Mouse (Mus musculus) small intestine, adult 2 months (tissue): ENCODE results near the gene Cfap54. TPM values are rescaled to one million over a fixed set of nuclear protein-coding genes. Genes with fewer than 3 reads are reported as not detected.

ENCODE experiments used
- H3K27ac ChIP-seq: fragments of 200-500 bp; 2 replicates; pipeline ENCODE4 v1.5.1; 2012; ENCODE audit warnings: low read depth, low read length, control low read depth, inconsistent platforms; ENCODE audit not compliant: insufficient read depth
- H3K27me3 ChIP-seq: fragments of 200-500 bp; 2 replicates; pipeline ENCODE4 v1.6.1; 2012; ENCODE audit warnings: mild to moderate bottlenecking, moderate library complexity, low read length, inconsistent platforms; ENCODE audit not compliant: control insufficient read depth, insufficient read depth
- H3K36me3 ChIP-seq: fragments of 200-500 bp; 2 replicates; pipeline ENCODE4 v1.6.1; 2012; ENCODE audit warnings: mild to moderate bottlenecking, low read length, control low read depth, inconsistent platforms; ENCODE audit not compliant: control insufficient read depth, insufficient read depth
- H3K4me1 ChIP-seq: fragments of 200-500 bp; 2 replicates; pipeline ENCODE4 v1.6.1; 2012; ENCODE audit warnings: low read length, inconsistent platforms, mixed read lengths; ENCODE audit not compliant: control insufficient read depth, insufficient read depth, insufficient read length
- H3K4me3 ChIP-seq: fragments of 200-500 bp; 2 replicates; pipeline ENCODE4 v1.5.1; 2012; ENCODE audit warnings: low read depth, mild to moderate bottlenecking, control low read depth, inconsistent platforms, low read length, moderate library complexity
- CTCF ChIP-seq: fragments of 200-500 bp; IDR thresholded peaks from 2 replicates; pipeline ENCODE4 v1.5.1; 2012; ENCODE audit warnings: low read depth, mild to moderate bottlenecking, control low read depth, inconsistent platforms, low read length, moderate library complexity, mixed read lengths; ENCODE audit not compliant: insufficient replicate concordance, insufficient read length; ENCODE audit errors: extremely low read depth
- POLR2A ChIP-seq: fragments of 200-500 bp; IDR thresholded peaks from 2 replicates; pipeline ENCODE4 v1.6.1; 2012; ENCODE audit warnings: low read depth, mild to moderate bottlenecking, control low read depth, inconsistent platforms, low read length, moderate library complexity
- WGBS: fragments of 180-500 bp; shearing (Covaris S2); methylation state at CpG from one replicate; pipeline ENCODE4 v1.1.7; 2018; 5-methylcytosine and 5-hydroxymethylcytosine counted together
- polyA plus RNA-seq: library from polyadenylated mRNA; depleted of rRNA; stranded (reverse); fragments of >200 nt; gene quantifications from 2 replicates; pipeline ENCODE4 v1.2.3, GENCODE M21; 2012

Cfap54 gene
- polyA plus RNA-seq, 1 experiment = 0.13 TPM

DNA sequence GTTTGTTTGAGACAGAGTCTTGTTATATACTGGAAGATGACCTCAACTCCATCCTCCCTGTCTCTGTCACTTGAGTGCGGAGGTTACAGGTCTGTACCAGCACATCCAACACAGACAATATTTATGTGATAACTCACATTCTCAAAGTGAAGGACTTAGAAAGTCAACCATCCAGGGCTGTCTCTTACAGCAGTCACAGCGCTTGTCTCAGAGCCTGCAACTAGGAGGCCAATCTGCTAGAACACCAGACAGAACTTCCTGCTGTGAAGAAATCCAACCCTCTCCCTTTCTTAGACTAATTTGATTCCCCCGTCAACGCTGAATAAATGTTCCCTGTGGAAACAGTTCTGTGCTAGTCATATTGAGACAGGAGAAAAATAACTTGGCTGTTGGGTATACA, 41.9 kb upstream of the Cfap54 start:
- WGBS = 83% methylated on average over 4 of the region's 4 CpGs
- Histone ChIP-seq H3K4me3 (no peak overlapping the region), H3K27ac (no peak overlapping the region), H3K4me1 (0 out of 2 replicates have a peak, but pooled peaks cover 2% of the 10 kb centered on the region), H3K36me3 (no peaks in the 10 kb centered on the region), H3K27me3 (no peaks in the 10 kb centered on the region; the same call in 1 of the 2 replicates)
- no peak for TF ChIP-seq POLR2A
- no peak for TF ChIP-seq CTCF

DNA sequence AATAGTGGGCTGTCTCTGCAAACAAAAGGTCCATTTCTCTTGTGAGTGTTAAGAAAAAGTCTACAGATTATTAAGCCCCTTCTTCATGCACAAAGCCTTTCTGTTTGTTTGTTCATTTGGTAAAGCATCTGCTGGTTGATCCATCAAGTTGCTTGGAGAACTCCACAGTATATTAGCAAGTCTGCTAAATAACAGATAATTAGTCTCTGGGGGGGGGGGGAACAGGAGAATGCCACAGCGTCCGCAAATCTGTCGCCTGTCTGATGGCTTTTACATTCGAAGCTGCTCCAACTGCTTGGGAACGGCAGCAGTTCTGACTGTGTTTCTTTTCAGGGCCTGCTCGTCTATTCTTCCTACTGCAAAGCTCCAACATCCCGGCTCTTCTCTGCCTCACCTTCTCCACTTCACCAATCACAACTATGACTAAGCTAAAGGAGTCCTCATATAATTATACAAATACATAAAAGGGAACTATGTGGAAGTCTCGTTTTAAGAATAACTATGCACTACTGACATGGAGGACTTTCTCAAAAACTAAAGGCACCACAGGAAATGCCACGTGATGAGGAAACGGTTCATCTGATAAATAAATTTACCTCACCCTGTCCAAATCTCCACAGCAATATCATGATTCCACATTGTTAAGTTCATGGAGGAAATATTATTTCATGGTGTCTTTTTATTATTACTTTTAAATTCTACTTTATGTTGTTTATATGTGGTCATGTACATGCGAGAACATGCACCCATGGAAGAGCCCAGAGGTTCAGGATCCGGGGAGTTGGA, 41.2 kb upstream of the Cfap54 start:
- Histone ChIP-seq H3K4me1 (0 out of 2 replicates have a peak, but pooled peaks cover 2% of the 10 kb centered on the region), H3K27me3 (no peaks in the 10 kb centered on the region; the same call in 1 of the 2 replicates), H3K27ac (no peak overlapping the region), H3K4me3 (no peak overlapping the region), H3K36me3 (no peaks in the 10 kb centered on the region)
- no peak for TF ChIP-seq CTCF
- TF ChIP-seq POLR2A = no peak
- WGBS = 69% methylated on average over 12 of the region's 12 CpGs

DNA sequence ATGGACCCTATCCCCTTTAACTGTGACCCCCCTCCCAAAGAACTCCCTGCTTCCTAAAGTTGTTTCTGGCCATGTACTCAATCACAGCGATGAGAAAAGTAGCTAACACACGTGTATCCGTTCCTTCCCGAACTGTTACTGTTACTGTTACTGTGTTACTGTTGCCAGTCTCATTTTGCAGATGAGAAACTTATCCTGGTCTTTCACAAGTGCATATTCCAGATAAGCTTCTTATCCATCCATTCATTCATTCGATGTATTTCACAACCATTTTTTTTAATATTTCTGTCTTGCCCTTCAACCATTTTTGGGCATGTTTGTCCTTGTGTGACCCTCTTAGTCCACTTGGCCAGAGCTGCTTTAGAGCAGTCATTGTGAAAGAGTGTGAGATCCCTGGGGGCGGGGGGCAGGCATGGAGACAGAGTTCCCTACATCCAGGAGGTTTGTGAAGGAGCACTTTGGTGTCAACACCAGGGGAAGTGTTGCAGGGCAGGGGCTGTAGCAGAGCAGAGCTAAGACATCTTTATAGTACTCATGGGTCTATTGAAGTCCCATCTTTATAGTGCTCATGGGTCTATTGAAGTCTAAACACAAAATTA, 39.9 kb upstream of the Cfap54 start:
- H3K27ac ChIP-seq = no peak overlapping the region
- WGBS = 90% methylated on average over 6 of the region's 6 CpGs
- H3K36me3 ChIP-seq = no peaks in the 10 kb centered on the region
- H3K27me3 ChIP-seq = no peaks in the 10 kb centered on the region; the same call in 1 of the 2 replicates
- 0 out of 2 replicates have a peak, but pooled peaks cover 2% of the 10 kb centered on the region for H3K4me1 ChIP-seq
- TF ChIP-seq POLR2A = no peak
- no peak for TF ChIP-seq CTCF
- H3K4me3 ChIP-seq = no peak overlapping the region

DNA sequence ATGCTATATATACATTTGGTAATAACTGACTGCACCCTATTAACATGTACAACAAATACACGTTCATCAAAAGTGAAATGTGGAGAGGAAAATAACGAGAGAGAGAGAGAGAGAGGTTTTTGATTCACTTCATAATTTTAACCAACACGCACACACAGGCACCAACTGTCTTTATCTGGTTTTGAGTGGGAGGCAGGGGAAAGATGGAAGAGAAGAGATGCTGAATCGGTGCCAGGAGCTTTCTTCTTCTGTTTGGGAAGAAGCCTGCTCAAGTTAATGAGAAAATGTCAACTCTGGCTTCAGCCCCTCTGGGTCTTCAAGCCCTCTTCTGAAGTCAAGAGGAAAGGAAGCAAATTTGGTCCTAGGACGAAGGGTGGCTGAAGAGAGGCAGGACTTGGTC, 38.4 kb upstream of the Cfap54 start:
- H3K36me3 ChIP-seq = no peaks in the 10 kb centered on the region
- H3K4me1 ChIP-seq = no peaks in the 10 kb centered on the region
- no peaks in the 10 kb centered on the region; the same call in 1 of the 2 replicates for H3K27me3 ChIP-seq
- WGBS = 86% methylated on average over 5 of the region's 5 CpGs
- no peak overlapping the region for H3K4me3 ChIP-seq
- H3K27ac ChIP-seq = no peak overlapping the region
- TF ChIP-seq CTCF (no peak), POLR2A (no peak)

DNA sequence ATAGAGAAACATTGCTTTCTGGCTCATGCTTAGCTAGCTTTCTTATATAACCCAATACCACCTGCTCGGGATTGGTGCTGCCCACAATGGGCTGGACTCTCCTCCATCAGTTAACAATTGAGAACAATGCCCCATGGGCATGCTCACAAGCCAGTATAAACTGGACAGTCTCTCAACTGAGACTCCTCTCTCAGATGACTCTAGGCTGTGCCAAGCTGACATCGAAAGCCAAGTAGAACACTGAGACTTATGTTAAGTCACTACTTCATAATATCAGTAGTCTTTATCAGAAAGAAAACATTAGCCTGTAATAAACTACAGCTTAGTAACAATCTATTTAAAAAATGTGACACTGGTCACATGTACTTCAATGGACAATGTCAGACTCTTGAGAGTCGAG, 35.2 kb upstream of the Cfap54 start:
- H3K36me3 ChIP-seq = no peaks in the 10 kb centered on the region
- WGBS = 43% methylated on average over 3 of the region's 3 CpGs
- no peaks in the 10 kb centered on the region for H3K4me1 ChIP-seq
- H3K27ac ChIP-seq = no peak overlapping the region
- H3K27me3 ChIP-seq = no peaks in the 10 kb centered on the region
- H3K4me3 ChIP-seq = no peak overlapping the region
- TF ChIP-seq POLR2A (no peak), CTCF (no peak)

DNA sequence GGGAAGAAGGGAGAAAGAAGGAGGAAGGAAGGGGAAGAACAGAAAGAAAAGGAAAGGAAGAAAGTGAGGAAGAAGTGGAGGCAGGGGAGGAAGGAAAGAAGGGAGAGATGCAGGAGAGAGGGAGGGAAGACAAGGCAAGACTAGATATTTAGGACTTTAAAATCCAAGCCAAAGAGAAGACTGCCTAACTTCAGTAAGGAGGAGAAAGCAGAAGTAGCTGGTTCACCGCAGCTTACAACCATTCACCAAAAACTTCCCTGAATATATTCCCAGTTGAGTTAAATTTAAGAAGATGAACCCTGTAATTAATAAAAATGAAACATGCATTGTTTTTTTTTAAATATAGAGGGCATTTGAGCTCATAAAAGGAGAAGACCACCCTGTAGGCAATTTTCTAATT, 34.3 kb upstream of the Cfap54 start:
- 83% methylated on average over 1 of the region's 1 CpGs for WGBS
- no peaks in the 10 kb centered on the region for H3K36me3 ChIP-seq
- no peak overlapping the region for H3K27ac ChIP-seq
- no peak overlapping the region for H3K4me3 ChIP-seq
- no peak for TF ChIP-seq POLR2A
- no peaks in the 10 kb centered on the region for H3K4me1 ChIP-seq
- H3K27me3 ChIP-seq = no peaks in the 10 kb centered on the region

DNA sequence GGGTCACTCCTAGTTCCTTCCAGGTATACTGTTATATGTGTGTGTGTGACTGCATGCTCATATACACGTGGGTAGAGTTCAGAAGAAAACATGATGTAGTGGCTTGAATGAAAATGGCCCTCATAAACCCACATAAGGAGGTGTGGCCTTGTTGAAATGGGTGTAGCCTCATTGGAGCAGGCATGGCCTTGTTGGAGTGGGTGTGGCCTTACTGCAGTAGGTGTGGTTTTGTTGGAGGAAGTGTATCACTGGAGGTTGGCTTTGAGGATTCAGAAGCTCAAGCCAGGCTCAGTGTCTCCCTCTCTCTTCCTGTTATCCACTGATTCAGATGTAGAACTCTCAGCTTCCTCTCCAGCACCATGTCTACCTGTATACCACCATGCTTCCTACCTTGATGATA, 33.4 kb upstream of the Cfap54 start:
- no peaks in the 10 kb centered on the region for H3K36me3 ChIP-seq

More for the DNA sequence above, 33.4 kb upstream of the Cfap54 start:
- Histone ChIP-seq H3K4me3 (no peak overlapping the region), H3K27me3 (no peaks in the 10 kb centered on the region), H3K4me1 (no peaks in the 10 kb centered on the region), H3K27ac (no peak overlapping the region)
- no peak for TF ChIP-seq POLR2A
- 56% methylated on average over 1 of the region's 1 CpGs for WGBS
